14 mouse cellular contexts compared by ENCODE assay signal in the genomic region with DNA sequence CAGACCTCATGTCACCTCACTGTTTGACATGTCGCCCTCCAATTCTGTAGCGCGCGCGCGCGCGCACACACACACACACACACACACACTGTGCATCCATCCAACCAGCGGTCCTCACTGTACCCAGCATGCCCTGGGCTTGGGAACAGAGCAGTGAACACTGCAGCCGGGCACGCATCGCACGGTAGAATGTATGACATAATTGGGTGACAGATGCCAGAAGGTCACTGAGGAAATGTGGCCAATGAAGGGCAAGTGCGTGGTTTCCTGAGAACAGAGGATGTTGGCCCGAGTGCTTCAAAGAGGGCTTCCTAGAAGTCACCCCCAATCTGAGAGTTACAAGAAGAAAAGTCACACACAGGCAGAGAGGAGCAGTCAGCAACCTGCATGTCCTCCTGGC. TPM values are rescaled to one million over a fixed set of nuclear protein-coding genes. Genes with fewer than 3 reads are reported as not detected.
DNase-seq lines count a peak whose midpoint lies in the region; ATAC-seq and TF ChIP-seq lines count a peak whose summit lies in the region.
"Had no signal": no experiment of that assay in that cellular context is flagged by ENCODE, and none has a peak within 500 bp of the region (broad histone marks: within the 10 kb centered on the region; RNA-seq: fewer than 3 reads in every experiment).

No protein-coding gene starts in this region.

- H3K4me2 ChIP-seq in hindbrain, postnatal 0 days (ENCODE audit: low read depth, low read length), result no peak overlapping the region
- H3K4me2 ChIP-seq in hindbrain, embryonic 12.5 days (replicated peaks), result no peak overlapping the region
- H3K4me2 ChIP-seq: midbrain, embryonic 12.5 days; neural tube, embryonic 13.5 days had no signal

- H3K4me3 ChIP-seq in hindbrain, postnatal 0 days (ENCODE audit: low read length), result no peak overlapping the region
- H3K4me3 ChIP-seq in hindbrain, embryonic 12.5 days, result no peak overlapping the region
- H3K4me3 ChIP-seq: erythroblast, embryonic 14.5 days; midbrain, embryonic 12.5 days; neural tube, embryonic 13.5 days had no signal

- no peak overlapping the region for H3K27ac ChIP-seq in hindbrain, postnatal 0 days
- H3K27ac ChIP-seq in hindbrain, embryonic 12.5 days, result no peak overlapping the region
- H3K27ac ChIP-seq: midbrain, embryonic 12.5 days; neural tube, embryonic 13.5 days had no signal

- H3K9me3 ChIP-seq in hindbrain, postnatal 0 days (ENCODE audit: low read length), result no peaks in the 10 kb centered on the region
- H3K9me3 ChIP-seq in hindbrain, embryonic 12.5 days (replicated peaks), result no peaks in the 10 kb centered on the region
- H3K9me3 ChIP-seq: midbrain, embryonic 12.5 days; neural tube, embryonic 13.5 days had no signal

- peaks cover 13% of the 10 kb centered on the region for H3K4me1 ChIP-seq in hindbrain, postnatal 0 days (ENCODE audit: insufficient read depth, low read length)
- peaks cover 20% of the 10 kb centered on the region for H3K4me1 ChIP-seq in hindbrain, embryonic 12.5 days

- H3K36me3 ChIP-seq in hindbrain, postnatal 0 days (ENCODE audit: insufficient read depth, low read length), result no peaks in the 10 kb centered on the region
- no peaks in the 10 kb centered on the region for H3K36me3 ChIP-seq in hindbrain, embryonic 12.5 days
- H3K36me3 ChIP-seq: midbrain, embryonic 12.5 days; neural tube, embryonic 13.5 days had no signal

- no peaks in the 10 kb centered on the region for H3K27me3 ChIP-seq in hindbrain, postnatal 0 days (ENCODE audit: insufficient read depth, low read length)
- no peaks in the 10 kb centered on the region for H3K27me3 ChIP-seq in hindbrain, embryonic 12.5 days
- H3K27me3 ChIP-seq: neural tube, embryonic 13.5 days had no signal

- no peak for TF ChIP-seq CTCF in hindbrain, postnatal 0 days (IDR thresholded peaks at IDR 0.05; ENCODE audit: low read depth)

- 0 out of 2 replicates have a peak, but pooled peaks have one; percentile 52 for ATAC-seq in hindbrain, postnatal 0 days
- no peak for ATAC-seq in hindbrain, embryonic 12.5 days (ENCODE audit: low FRiP score)
- ATAC-seq in granulocyte monocyte progenitor cell, adult 5-6 weeks (replicated peaks; ENCODE audit: poor library complexity, severe bottlenecking), result peak; percentile 29
- peak; percentile 40 for ATAC-seq in megakaryocyte, adult 5-6 weeks (ENCODE audit: poor library complexity, severe bottlenecking)
- ATAC-seq in erythroblast, adult 5-6 weeks (replicated peaks; ENCODE audit: low FRiP score, poor library complexity, severe bottlenecking), result no peak

- WGBS in hindbrain, postnatal 0 days, result 85% methylated on average over 15 of the region's 15 CpGs
- WGBS in hindbrain, embryonic 12.5 days, result 92% methylated on average over 15 of the region's 15 CpGs

- no peak overlapping the region for H3K9ac ChIP-seq in hindbrain, postnatal 0 days (replicated peaks; ENCODE audit: low read length)
- H3K9ac ChIP-seq in hindbrain, embryonic 12.5 days, result no peak overlapping the region
- H3K9ac ChIP-seq: midbrain, embryonic 12.5 days; neural tube, embryonic 13.5 days had no signal

- no peak for DNase-seq in hindbrain, postnatal 0 days (ENCODE audit: low spot score)
- peak; percentile 58 for DNase-seq in CD4-positive, CD25-positive, alpha-beta regulatory T cell, adult 2 months (ENCODE audit: low read depth, low spot score)
- DNase-seq in adrenal gland, adult 18-20 months (ENCODE audit: low spot score in 2 of 2), result no peak
- no peak for DNase-seq in right cerebral cortex, adult 2 months (ENCODE audit: low spot score in 2 of 2)
- DNase-seq: adrenal gland, postnatal 25 days; cerebellum, adult 11 months; right cerebral cortex, postnatal 14 days had no signal

RNA-seq across cellular contexts. Expression of a gene that starts 28.7 kb away (rescaled TPM):
- total RNA-seq in hindbrain, postnatal 0 days (2014; rRNA removed), result 13.6 and 14.4 TPM in 2 replicates
- 6.5 and 7.1 TPM in 2 replicates for polyA plus RNA-seq in hindbrain, postnatal 0 days (2015; fragmentation: Nextera tagmentation; extraction: Ambion mirVana)
- 9.9 and 11.1 TPM in 2 replicates for polyA plus RNA-seq in hindbrain, embryonic 12.5 days (2016; fragmentation: Nextera tagmentation; extraction: Ambion mirVana)
- total RNA-seq in granulocyte monocyte progenitor cell, adult 5-6 weeks (2014; fragmentation: Nextera tagmentation), result not detected in 2 replicates
- 0.04 and 0.21 TPM in 2 replicates for total RNA-seq in granulocyte monocyte progenitor cell, adult 5-6 weeks (2017)
- total RNA-seq in megakaryocyte, adult 5-6 weeks (2015), result 0.71 and 1.0 TPM in 2 replicates
- total RNA-seq in megakaryocyte, adult 5-6 weeks (2017), result 2.1 and 2.6 TPM in 2 replicates
- total RNA-seq in erythroblast, adult 5-6 weeks (2015; ENCODE audit: low replicate concordance), result 2.1 and 3.8 TPM in 2 replicates
- 6.6 and 9.6 TPM in 2 replicates for total RNA-seq in erythroblast, adult 5-6 weeks (2017; ENCODE audit: low replicate concordance)
- 10 to 100 TPM; 60.5 to 90.5 TPM for total RNA-seq in adrenal gland, adult 18-20 months (2021)

RNA-seq across cellular contexts. Expression of a gene that starts 54.1 kb away (rescaled TPM):
- total RNA-seq in hindbrain, postnatal 0 days (2014; rRNA removed), result 6.0 and 7.8 TPM in 2 replicates
- 1.8 and 2.3 TPM in 2 replicates for polyA plus RNA-seq in hindbrain, postnatal 0 days (2015; fragmentation: Nextera tagmentation; extraction: Ambion mirVana)
- 8.2 and 8.9 TPM in 2 replicates for polyA plus RNA-seq in hindbrain, embryonic 12.5 days (2016; fragmentation: Nextera tagmentation; extraction: Ambion mirVana)
- total RNA-seq in granulocyte monocyte progenitor cell, adult 5-6 weeks (2014; fragmentation: Nextera tagmentation), result 0.21 TPM in 1 of 2 replicates, not detected in the other
- total RNA-seq in granulocyte monocyte progenitor cell, adult 5-6 weeks (2017), result not detected in 2 replicates
- total RNA-seq in megakaryocyte, adult 5-6 weeks (2015), result not detected in 2 replicates
- total RNA-seq in megakaryocyte, adult 5-6 weeks (2017), result not detected in 2 replicates
- total RNA-seq in erythroblast, adult 5-6 weeks (2015; ENCODE audit: low replicate concordance), result not detected in 2 replicates
- total RNA-seq in erythroblast, adult 5-6 weeks (2017; ENCODE audit: low replicate concordance), result not detected in 2 replicates
- total RNA-seq in adrenal gland, adult 18-20 months (2021), result 1 to 10 TPM; 1.6 to 1.7 TPM

Comparison
In these comparisons a context has a peak if more than half of its experiments do, and no peak if none do; other contexts are left out.
1. ATAC-seq: peak in hindbrain, postnatal 0 days (single experiment), granulocyte monocyte progenitor cell, adult 5-6 weeks (single experiment) and megakaryocyte, adult 5-6 weeks (single experiment); none in hindbrain, embryonic 12.5 days (single experiment) and erythroblast, adult 5-6 weeks (single experiment).